Mouse (Mus musculus) left cerebral cortex, adult 8-10 months (tissue): Measurements from ENCODE around the gene Otud3. TPM values are rescaled to one million over a fixed set of nuclear protein-coding genes. Genes with fewer than 3 reads are reported as not detected.
A peak's percentile ranks its signal among the peaks of the same experiment; 100 is the strongest.

Experiments used
- DNase-seq, 2 experiments: peaks; one replicate each; pipeline ENCODE4 v3.0.0; 2022; ENCODE audit warnings: low spot score in 2 of 2
- total RNA-seq, 4 experiments: library from RNA; stranded (reverse); gene quantifications; 2 replicates each; pipeline ENCODE4 v1.2.4; 2022

Gene Otud3
- total RNA-seq, 4 experiments from 2014 or later: 11.8 to 16.6 (median 15.9) TPM

GRCm38 (mm10) chr4:138855092-138855632 is 58.6 kb downstream of the Otud3 start:
- DNase-seq: no peak

GRCm38 (mm10) chr4:138852961-138853360 is 60.8 kb downstream of the Otud3 start:
- DNase-seq: no peak

- DNase-seq: peak in 1 of 2 experiments; percentile 82
These were observed 62.3 kb downstream of the Otud3 start for GRCm38 (mm10) chr4:138851463-138851862.

Other genes starting within 250 kb of the Otud3 start
- under 1 TPM; 0.14 to 0.51 (median 0.26) TPM for gene Pla2g2c, start 189.2 kb downstream of the Otud3 start, total RNA-seq
- 1 to 10 TPM; 1.2 to 2.4 (median 1.5) TPM for gene Ubxn10, start 176.8 kb downstream of the Otud3 start, total RNA-seq
- gene Pla2g2f, start 156.3 kb downstream of the Otud3 start, total RNA-seq: not detected
- gene Pla2g2d, start 138.2 kb downstream of the Otud3 start, total RNA-seq: 1 to 10 TPM in 1 of 4 experiments, under 1 TPM in 3; 0.32 to 1.3 (median 0.69) TPM
- gene Pla2g5, start 50.5 kb downstream of the Otud3 start, total RNA-seq: 1 to 10 TPM; 1.8 to 4.8 (median 3.0) TPM
- gene Gm13030, start 40.0 kb downstream of the Otud3 start, total RNA-seq: not detected
- gene Pla2g2e, start 36.0 kb downstream of the Otud3 start, total RNA-seq: not detected
- gene Rnf186, start 53.2 kb upstream of the Otud3 start, total RNA-seq: not detected
- 1 to 10 TPM; 2.3 to 3.6 (median 3.5) TPM for gene Tmco4, start 58.9 kb upstream of the Otud3 start, total RNA-seq
- 1 to 10 TPM; 6.2 to 8.0 (median 7.4) TPM for gene Htr6, start 161.6 kb upstream of the Otud3 start, total RNA-seq
- gene Nbl1, start 179.0 kb upstream of the Otud3 start, total RNA-seq: 10 to 100 TPM; 52.1 to 64.5 (median 55.5) TPM
- gene Minos1, start 217.2 kb upstream of the Otud3 start, total RNA-seq: 100 to 1,000 TPM; 182 to 221 (median 192) TPM